Mouse (Mus musculus): ENCODE results near the gene Rfx4. TPM values are rescaled to one million over a fixed set of nuclear protein-coding genes. Genes with fewer than 3 reads are reported as not detected.
A peak's percentile ranks its signal among the peaks of the same experiment; 100 is the strongest.

The Rfx4 gene
- polyA plus RNA-seq, 1 experiment, result not detected

DNA sequence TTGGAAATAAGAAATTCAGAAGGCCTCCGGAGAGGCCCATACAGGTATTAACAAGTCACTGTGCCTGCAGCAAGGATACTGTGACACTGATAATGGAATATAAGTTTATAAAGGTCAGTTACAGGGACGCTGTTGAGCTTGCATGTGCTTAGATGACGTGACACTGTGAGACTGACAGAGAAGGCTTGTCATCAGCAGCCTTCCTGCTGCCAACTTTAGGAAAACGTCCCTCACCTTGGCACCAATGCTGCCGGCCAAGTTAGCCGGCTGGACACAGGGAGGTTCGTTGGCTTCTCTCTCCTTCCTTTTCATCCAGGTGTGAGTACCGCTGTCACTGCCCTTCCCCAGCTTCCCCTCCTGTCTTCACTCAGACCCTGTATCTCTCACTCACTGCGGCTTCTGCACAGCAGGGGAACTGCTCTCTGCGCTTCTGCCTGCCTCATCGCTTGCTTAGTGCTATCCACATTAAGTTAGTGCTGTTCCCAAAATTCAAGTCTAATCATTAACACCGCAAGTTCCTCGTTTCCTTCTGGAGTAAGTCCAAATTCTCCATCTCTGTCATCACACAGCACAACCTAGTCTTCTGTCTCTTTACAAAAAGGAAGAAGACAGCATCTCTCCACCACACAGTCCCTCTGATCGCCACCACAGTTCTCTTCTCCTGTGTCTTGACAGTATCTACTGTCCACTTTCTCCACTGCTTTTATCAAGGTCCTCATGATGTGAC is 182.4 kb downstream of the Rfx4 start:
- DNase-seq (ENCODE audit: low read depth, low spot score), result no peak
- WGBS, result 76% methylated on average over 14 of the region's 14 CpGs

DNA sequence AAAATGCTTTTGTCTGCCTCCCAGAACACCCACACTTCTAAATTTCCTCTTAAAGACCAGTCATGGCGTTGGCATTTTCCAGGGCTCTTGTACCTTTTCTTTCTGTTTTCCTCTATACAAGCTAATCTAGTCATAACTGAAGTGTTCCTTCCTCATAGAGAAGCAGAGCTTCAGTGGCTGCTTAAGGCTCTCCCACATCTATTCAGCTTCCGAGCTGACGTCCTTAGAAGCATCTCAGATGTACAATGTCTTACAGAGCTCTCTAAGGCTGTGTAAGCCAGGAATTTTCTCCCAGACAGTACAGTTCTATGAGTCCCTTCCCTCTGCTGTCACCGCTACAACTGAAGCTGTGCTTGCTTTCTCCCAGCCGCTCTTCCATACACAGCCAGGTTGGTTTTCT is 183.0 kb downstream of the Rfx4 start:
- no peak for DNase-seq (ENCODE audit: low read depth, low spot score)
- 86% methylated on average over 5 of the region's 5 CpGs for WGBS

DNA sequence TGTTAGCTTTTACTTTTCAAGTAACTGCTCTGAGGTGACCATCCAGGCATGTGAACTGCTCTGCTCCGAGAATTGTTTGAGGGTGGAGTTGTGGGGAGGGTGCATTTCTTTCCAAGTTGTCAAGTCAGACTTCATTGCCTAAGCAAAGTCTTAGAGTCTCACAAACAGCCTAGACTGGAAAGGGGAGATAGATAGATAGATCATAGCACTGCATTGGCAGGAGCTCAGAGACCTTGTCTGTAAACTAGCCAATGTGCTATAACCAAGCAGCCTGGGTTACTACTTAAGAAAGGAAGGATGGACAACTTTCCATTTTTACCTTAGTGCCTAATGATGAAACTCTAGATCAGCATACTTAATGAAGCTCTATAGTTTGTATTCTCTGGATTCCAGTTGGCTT is 184.5 kb downstream of the Rfx4 start:
- 72% methylated on average over 1 of the region's 1 CpGs for WGBS
- DNase-seq (ENCODE audit: low read depth, low spot score), result no peak

DNA sequence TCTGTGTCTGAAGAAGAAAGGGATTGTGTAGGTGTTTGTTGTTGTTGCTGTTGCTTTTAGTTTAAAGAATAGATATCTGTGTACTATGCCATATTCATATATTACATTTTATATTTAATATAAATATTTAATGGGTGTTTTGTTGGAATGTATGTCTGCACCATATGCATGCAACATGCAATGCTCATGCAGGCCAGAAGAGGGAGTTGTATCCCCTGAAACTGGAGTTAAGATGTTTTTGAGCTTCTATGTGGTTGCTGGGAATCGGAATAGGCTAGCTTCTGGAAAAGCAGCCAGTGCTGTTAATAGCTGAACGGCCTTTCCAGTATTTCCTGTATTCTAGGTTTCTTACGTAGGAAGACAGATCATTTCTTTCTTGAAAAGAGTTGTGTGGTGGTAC is 189.8 kb downstream of the Rfx4 start:
- DNase-seq (ENCODE audit: low read depth, low spot score), result no peak
- 94% methylated on average over 3 of the region's 3 CpGs for WGBS

DNA sequence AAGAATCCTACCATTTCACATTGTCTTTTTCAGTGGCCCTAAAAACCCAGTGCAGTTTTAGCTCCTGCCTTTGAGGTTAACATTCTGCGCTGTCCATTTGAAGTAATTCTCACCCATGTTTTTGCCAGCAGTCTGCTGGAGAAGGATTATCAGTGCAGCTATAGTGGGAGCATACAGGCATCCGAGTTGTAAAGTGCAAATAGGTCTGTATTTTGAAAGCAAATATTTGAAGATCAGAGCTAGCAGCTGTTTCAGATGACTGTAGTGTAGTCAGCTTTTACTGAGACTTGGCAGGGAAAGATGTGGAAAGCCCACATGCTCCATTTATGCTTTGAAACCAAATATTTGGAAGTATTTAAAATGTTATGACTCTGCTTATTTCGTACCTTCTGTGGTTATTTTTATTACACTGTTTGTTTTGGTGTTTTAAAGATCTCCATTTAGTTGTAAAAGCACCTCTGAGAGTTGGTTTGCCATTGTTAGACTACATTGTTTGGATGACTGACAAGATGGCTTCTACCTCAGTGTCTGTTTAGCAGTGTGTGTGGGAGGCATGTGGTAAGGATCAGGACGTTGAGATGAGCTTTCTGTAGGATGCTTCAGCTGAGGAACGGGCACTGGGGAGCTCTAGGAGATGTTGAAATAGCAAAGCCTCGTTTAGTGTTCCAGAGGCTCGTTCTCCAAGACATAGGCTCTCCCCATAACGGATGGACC is 193.3 kb downstream of the Rfx4 start:
- WGBS, result 23% methylated on average over 8 of the region's 8 CpGs
- DNase-seq (ENCODE audit: low read depth, low spot score), result peak; percentile 33

DNA sequence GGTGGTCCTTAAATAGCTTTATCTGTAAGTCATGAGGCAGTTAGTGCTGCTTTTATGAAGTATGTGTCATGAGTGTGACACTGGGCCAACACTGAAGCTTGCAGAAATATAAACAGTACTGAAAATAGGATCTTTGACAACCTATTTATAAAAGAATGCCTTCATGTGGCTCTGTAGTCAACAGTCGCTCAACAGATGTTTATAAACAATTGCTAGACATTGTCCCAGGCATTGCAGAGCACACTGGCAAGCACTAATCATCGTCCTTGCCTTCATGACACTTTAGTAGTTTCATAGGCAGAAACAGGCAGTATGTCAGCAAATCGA is 193.8 kb downstream of the Rfx4 start:
- WGBS, result 67% methylated on average over 3 of the region's 3 CpGs
- no peak for DNase-seq (ENCODE audit: low read depth, low spot score)

DNA sequence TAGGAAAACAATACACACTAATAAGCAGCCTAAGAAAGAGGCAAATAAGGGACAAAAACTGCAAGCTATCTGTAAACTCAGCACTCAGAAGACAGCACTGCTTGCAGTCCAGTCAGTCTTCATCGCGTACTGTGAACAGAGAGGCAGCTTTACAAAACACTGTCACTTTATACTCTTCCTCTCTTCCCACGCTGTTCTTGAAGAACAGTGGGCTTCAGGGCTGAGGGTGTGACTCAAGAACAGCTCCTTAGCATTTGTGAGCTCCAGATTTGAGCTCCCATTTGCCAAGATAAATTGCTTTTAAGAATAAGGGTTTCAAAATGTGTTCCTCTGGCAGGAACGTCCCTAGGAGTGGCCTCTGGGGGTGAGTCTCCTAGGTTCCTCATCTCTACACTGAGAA is 194.5 kb downstream of the Rfx4 start:
- DNase-seq (ENCODE audit: low read depth, low spot score), result no peak
- WGBS, result 79% methylated on average over 4 of the region's 4 CpGs

DNA sequence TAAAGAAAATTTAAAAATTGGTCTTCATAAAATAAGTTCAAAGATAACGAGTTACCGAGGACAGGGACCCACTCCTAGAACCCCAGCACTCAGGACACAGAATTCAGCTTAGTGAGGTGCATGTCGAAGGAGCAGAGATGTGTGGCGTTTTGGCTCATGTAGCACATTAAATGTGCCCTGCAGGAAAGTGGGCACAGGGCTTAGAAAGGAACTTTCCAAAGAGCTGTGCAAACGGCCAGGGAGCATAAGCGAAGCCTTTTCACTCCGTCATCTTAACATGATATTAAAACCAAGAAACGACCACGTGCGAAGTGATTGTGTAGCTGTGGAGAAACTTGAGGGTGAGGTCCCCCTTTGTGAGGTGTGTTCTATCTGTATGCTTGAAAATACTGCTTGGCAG is 198.4 kb downstream of the Rfx4 start:
- WGBS, result 96% methylated on average over 10 of the region's 10 CpGs
- DNase-seq (ENCODE audit: low read depth, low spot score), result no peak

Other genes with a start within 250 kb of the Rfx4 start
- 15.0 and 15.9 TPM in 2 replicates for gene Ckap4, start 222.0 kb upstream of the Rfx4 start, polyA plus RNA-seq (2012; rRNA removed)
- gene Tcp11l2, start 179.4 kb upstream of the Rfx4 start, polyA plus RNA-seq (2012; rRNA removed), result 7.8 and 11.0 TPM in 2 replicates
- 3.1 and 4.3 TPM in 2 replicates for gene Polr3b, start 133.8 kb upstream of the Rfx4 start, polyA plus RNA-seq (2012; rRNA removed)
- gene Ric8b, start 161.6 kb downstream of the Rfx4 start, polyA plus RNA-seq (2012; rRNA removed), result 7.7 and 8.8 TPM in 2 replicates

All from large intestine, adult 2 months (tissue).